Mouse (Mus musculus) embryonic facial prominence, embryonic 11.5 days (tissue): ENCODE data around the gene Csk. TPM values are rescaled to one million over a fixed set of nuclear protein-coding genes. Genes with fewer than 3 reads are reported as not detected.

Experiments used
- ATAC-seq: fragments of 200-750 bp; cut with Nextera tagmentation; replicated peaks from 2 replicates; pipeline ENCODE4 v1.8.0; 2017; ENCODE audit warnings: low read depth; ENCODE audit not compliant: insufficient number of reproducible peaks, low FRiP score, low TSS enrichment
- DNase-seq: peaks from one replicate; pipeline ENCODE4 v3.0.0-alpha.2; 2015; ENCODE audit warnings: low spot score
- H3K27ac ChIP-seq: fragments of 300-500 bp; sonication (generic); replicated peaks from 2 replicates; pipeline ENCODE4 v1.5.1; 2014; ENCODE audit warnings: mild to moderate bottlenecking, low read depth, low read length, control low read depth
- H3K27me3 ChIP-seq: fragments of 300-500 bp; sonication (generic); 2 replicates; pipeline ENCODE4 v1.6.1; 2014; ENCODE audit warnings: mild to moderate bottlenecking, low read length, moderate library complexity, mixed read lengths; ENCODE audit not compliant: control insufficient read depth, insufficient read depth
- H3K36me3 ChIP-seq: fragments of 300-500 bp; sonication (generic); replicated peaks from 2 replicates; pipeline ENCODE4 v1.6.1; 2014; ENCODE audit warnings: low read depth, mild to moderate bottlenecking, low read length, moderate library complexity, mixed read lengths; ENCODE audit not compliant: control insufficient read depth, insufficient read depth
- H3K4me1 ChIP-seq: fragments of 300-500 bp; sonication (generic); 2 replicates; pipeline ENCODE4 v1.6.1; 2014; ENCODE audit warnings: low read length, mixed read lengths; ENCODE audit not compliant: control insufficient read depth, insufficient read depth
- H3K4me2 ChIP-seq: fragments of 300-500 bp; sonication (generic); 2 replicates; pipeline ENCODE4 v1.6.1; 2014; ENCODE audit warnings: low read depth, mild to moderate bottlenecking, control low read depth, low read length, moderate library complexity
- H3K4me3 ChIP-seq: fragments of 300-500 bp; sonication (generic); 2 replicates; pipeline ENCODE4 v1.5.1; 2014; ENCODE audit warnings: low read depth, low read length, control low read depth
- H3K9ac ChIP-seq: fragments of 300-500 bp; sonication (generic); replicated peaks from 2 replicates; pipeline ENCODE4 v1.6.1; 2014; ENCODE audit warnings: mild to moderate bottlenecking, control low read depth, low read length
- H3K9me3 ChIP-seq: fragments of 300-500 bp; sonication (generic); replicated peaks from 2 replicates; pipeline ENCODE4 v1.6.1; 2016; ENCODE audit warnings: mild to moderate bottlenecking, low read length, inconsistent platforms, mixed read lengths; ENCODE audit not compliant: control insufficient read depth
- WGBS: fragments of 180-500 bp; shearing (Covaris S2); extraction: QIAGEN DNeasy Blood & Tissue Kit; methylation state at CpG from one replicate; pipeline ENCODE4 v1.1.7; 2014; 5-methylcytosine and 5-hydroxymethylcytosine counted together
- polyA plus RNA-seq: library from polyadenylated mRNA; unstranded; fragments of >200 nt; fragmentation: Nextera tagmentation; extraction: Ambion mirVana; gene quantifications from 2 replicates; pipeline ENCODE4 v1.2.1, GENCODE M21; 2014

Gene Csk
- polyA plus RNA-seq, 1 experiment from 2014 or later: 31.4 TPM

GRCm38 (mm10) chr9:57656631-57657350 lies 3.4 kb upstream of the Csk start:
- ATAC-seq: no peak
- 80% methylated on average over 19 of the region's 19 CpGs for WGBS

GRCm38 (mm10) chr9:57655749-57656148 lies 2.3 kb upstream of the Csk start:
- Histone ChIP-seq H3K4me1 (no peaks in the 10 kb centered on the region), H3K27me3 (peaks cover 5% of the 10 kb centered on the region; the same call in 1 of the 2 replicates), H3K36me3 (no peaks in the 10 kb centered on the region), H3K9me3 (no peaks in the 10 kb centered on the region), H3K4me2 (peak overlapping the region; percentile 34; the same call in 1 of the 2 replicates), H3K9ac (peak overlapping the region; percentile 22; the same call in 1 of the 2 replicates), H3K27ac (no peak overlapping the region), H3K4me3 (no peak overlapping the region)
- ATAC-seq (peak; percentile 70), DNase-seq (peak; percentile 97)
- 2% methylated on average over 11 of the region's 11 CpGs for WGBS

More at GRCm38 (mm10) chr9:57656631-57657350, 3.4 kb upstream of the Csk start:
- H3K27me3 ChIP-seq: peaks cover 5% of the 10 kb centered on the region; the same call in 1 of the 2 replicates
- H3K9ac ChIP-seq: no peak overlapping the region
- H3K36me3 ChIP-seq: no peaks in the 10 kb centered on the region
- no peaks in the 10 kb centered on the region for H3K9me3 ChIP-seq
- H3K27ac ChIP-seq: no peak overlapping the region
- H3K4me1 ChIP-seq: no peaks in the 10 kb centered on the region
- no peak overlapping the region for H3K4me3 ChIP-seq
- H3K4me2 ChIP-seq: no peak overlapping the region
- DNase-seq: no peak

- Histone ChIP-seq H3K36me3 (no peaks in the 10 kb centered on the region), H3K4me3 (no peak overlapping the region), H3K4me2 (no peak overlapping the region), H3K27me3 (peaks cover 5% of the 10 kb centered on the region; the same call in 1 of the 2 replicates), H3K9me3 (no peaks in the 10 kb centered on the region), H3K4me1 (no peaks in the 10 kb centered on the region), H3K27ac (no peak overlapping the region), H3K9ac (no peak overlapping the region)
- DNase-seq (no peak), ATAC-seq (no peak)
- 97% methylated on average over 1 of the region's 1 CpGs for WGBS
Measured at GRCm38 (mm10) chr9:57654966-57655365, 1.5 kb upstream of the Csk start.

GRCm38 (mm10) chr9:57652855-57653254 lies 576 bp downstream of the Csk start:
- WGBS: 34% methylated on average over 3 of the region's 3 CpGs
- DNase-seq (no peak), ATAC-seq (no peak)
- Histone ChIP-seq H3K9me3 (no peaks in the 10 kb centered on the region), H3K36me3 (no peaks in the 10 kb centered on the region), H3K4me2 (no peak overlapping the region), H3K4me3 (no peak overlapping the region), H3K27ac (no peak overlapping the region; the same call in 1 of the 2 replicates), H3K9ac (no peak overlapping the region), H3K27me3 (peaks cover 5% of the 10 kb centered on the region; the same call in 1 of the 2 replicates), H3K4me1 (no peaks in the 10 kb centered on the region)

GRCm38 (mm10) chr9:57652351-57652750 lies 1.1 kb downstream of the Csk start:
- no peak for DNase-seq
- Histone ChIP-seq H3K4me2 (no peak overlapping the region), H3K4me3 (no peak overlapping the region), H3K27me3 (peaks cover 5% of the 10 kb centered on the region; the same call in 1 of the 2 replicates), H3K4me1 (no peaks in the 10 kb centered on the region), H3K9ac (no peak overlapping the region), H3K9me3 (no peaks in the 10 kb centered on the region), H3K36me3 (no peaks in the 10 kb centered on the region), H3K27ac (no peak overlapping the region)
- WGBS: 65% methylated on average over 9 of the region's 9 CpGs
- no peak for ATAC-seq

- no peak overlapping the region for H3K4me3 ChIP-seq
- peak overlapping the region; percentile 25; the same call in 1 of the 2 replicates for H3K9ac ChIP-seq
- H3K36me3 ChIP-seq: no peaks in the 10 kb centered on the region
- peaks cover 5% of the 10 kb centered on the region; the same call in 1 of the 2 replicates for H3K27me3 ChIP-seq
- WGBS: 13% methylated on average over 6 of the region's 6 CpGs
- ATAC-seq (no peak), DNase-seq (peak; percentile 56)
- H3K9me3 ChIP-seq: no peaks in the 10 kb centered on the region
- H3K4me2 ChIP-seq: no peak overlapping the region
- H3K27ac ChIP-seq: no peak overlapping the region
- H3K4me1 ChIP-seq: no peaks in the 10 kb centered on the region
Measured at GRCm38 (mm10) chr9:57650786-57651311, 2.6 kb downstream of the Csk start.

- Histone ChIP-seq H3K27me3 (peaks cover 5% of the 10 kb centered on the region; the same call in 1 of the 2 replicates), H3K4me3 (no peak overlapping the region), H3K4me2 (no peak overlapping the region), H3K27ac (no peak overlapping the region), H3K9me3 (no peaks in the 10 kb centered on the region), H3K36me3 (no peaks in the 10 kb centered on the region), H3K4me1 (no peaks in the 10 kb centered on the region), H3K9ac (no peak overlapping the region)
- ATAC-seq (no peak), DNase-seq (no peak)
- 93% methylated on average over 6 of the region's 6 CpGs for WGBS
Measured at GRCm38 (mm10) chr9:57650130-57650785, 3.2 kb downstream of the Csk start.
